Mouse (Mus musculus): ENCODE measurements at regions not wholly inside any gene's neighbourhood (a gene's known extent, or its start where the extent isn't known, plus 50 kb on each side); places are given as distances from the start of the nearest gene placed in this dataset.

DNA sequence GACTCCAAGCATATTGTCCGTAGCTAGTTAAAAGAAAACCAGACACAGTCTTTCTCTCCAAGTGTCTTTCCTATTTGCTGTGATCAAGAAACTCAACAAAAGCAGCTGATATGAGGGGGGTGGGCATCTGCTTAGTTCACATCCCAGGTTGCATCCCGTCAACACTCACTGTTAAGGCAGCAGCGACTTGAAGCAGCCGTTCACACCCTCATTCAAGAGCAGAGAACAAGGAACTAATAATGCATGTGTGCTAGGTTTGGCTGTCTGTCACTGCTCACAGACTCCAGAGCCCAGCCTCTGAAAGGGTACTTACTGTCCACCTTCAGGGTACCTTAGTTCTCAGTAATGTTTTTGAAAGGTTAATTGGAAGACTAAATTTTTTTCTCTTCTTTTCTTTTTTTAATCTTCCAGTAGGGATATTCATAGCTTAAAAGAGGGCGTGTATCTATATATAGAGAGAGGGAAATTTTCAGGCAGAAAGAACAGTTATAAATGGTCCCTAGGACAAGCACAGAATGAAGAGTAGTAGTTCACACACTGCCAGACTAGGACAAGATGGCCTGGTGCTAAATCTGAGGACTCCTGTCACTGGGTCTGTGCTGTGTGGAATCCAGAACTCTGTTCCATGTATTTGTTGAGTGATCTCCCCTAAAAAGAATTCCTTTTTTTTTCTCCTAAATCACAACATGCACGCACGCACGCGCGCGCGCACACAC lies 199.1 kb upstream of the BB014433 start:
- 81% methylated on average over 12 of the region's 12 CpGs for WGBS
- ATAC-seq (ENCODE audit: extremely low read depth, insufficient number of reproducible peaks, low FRiP score, low TSS enrichment) = no peak

DNA sequence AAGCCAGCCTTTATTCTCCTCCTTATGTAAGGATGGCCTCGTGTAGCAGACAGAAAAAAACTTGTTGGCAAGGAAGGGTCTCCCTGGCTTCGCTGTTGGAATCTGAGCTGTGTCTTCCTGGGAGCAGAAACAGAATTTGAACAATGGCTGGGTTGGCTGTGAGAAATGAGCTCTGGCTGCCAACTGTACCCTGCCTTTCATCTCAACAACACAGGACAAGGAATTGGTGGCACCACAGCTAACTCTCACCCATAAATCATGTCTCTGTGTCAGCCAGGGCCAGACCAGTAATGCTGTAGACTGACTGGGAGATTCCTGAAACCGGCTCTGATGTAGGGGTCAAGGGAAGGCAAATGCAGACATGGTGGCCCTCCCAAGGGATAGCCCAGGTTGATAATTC lies 189.5 kb upstream of the BB014433 start:
- H3K27me3 ChIP-seq (replicated peaks) = no peaks in the 10 kb centered on the region
- H3K4me2 ChIP-seq = no peak overlapping the region
- H3K9me3 ChIP-seq = no peaks in the 10 kb centered on the region
- 63% methylated on average over 3 of the region's 3 CpGs for WGBS
- H3K36me3 ChIP-seq = no peaks in the 10 kb centered on the region
- no peak overlapping the region for H3K4me3 ChIP-seq
- peaks cover 10% of the 10 kb centered on the region for H3K4me1 ChIP-seq
- no peak overlapping the region for H3K27ac ChIP-seq (replicated peaks)
- ATAC-seq (ENCODE audit: extremely low read depth, insufficient number of reproducible peaks, low FRiP score, low TSS enrichment) = no peak
- no peak overlapping the region for H3K9ac ChIP-seq

More for the DNA sequence above, 199.1 kb upstream of the BB014433 start:
- Histone ChIP-seq H3K4me2 (no peak overlapping the region), H3K27me3 (replicated peaks) (no peaks in the 10 kb centered on the region; the same call in 1 of the 2 replicates), H3K36me3 (no peaks in the 10 kb centered on the region), H3K9me3 (no peaks in the 10 kb centered on the region), H3K4me3 (no peak overlapping the region), H3K27ac (replicated peaks) (no peak overlapping the region), H3K4me1 (no peaks in the 10 kb centered on the region), H3K9ac (no peak overlapping the region)

DNA sequence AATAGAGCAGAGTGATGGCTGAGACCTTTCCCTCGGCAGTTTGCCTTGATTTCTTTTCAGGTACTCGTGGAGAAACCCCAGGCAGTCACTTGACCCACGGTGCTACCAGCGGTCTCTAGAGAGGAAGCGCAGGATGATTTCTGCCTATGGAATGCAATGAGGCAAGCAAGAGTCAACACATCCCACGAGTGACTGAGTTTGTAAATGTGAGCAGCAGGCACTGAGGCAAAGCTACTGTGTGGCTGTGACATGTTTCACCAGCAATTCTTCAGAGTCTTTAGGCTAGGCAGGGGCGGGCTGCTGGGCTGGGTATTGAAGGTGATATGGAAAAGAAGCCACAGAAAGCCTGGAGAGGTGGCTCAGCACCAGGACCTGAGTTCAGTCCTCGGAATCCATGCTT lies 187.4 kb upstream of the BB014433 start:
- 46% methylated on average over 8 of the region's 8 CpGs for WGBS
- no peak for ATAC-seq (ENCODE audit: extremely low read depth, insufficient number of reproducible peaks, low FRiP score, low TSS enrichment)

DNA sequence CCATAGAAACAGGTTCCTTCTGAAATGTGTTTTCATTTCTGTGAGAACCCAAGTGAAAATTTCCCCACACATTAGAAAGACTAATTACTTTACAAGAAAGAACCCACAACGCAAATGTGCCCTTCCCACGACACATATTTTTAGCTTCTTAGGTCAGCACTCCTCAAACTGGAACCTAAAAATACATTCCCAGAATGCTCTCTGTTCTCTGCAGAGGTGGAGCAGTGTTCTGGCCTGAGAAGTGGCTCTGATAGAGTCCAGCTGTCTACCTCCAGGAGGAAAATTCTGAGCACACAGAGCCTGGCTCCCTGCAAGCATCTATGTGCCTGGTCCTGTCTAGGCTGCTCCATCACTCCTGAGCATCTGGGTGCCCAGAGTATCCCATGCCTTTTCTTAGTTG lies 184.3 kb upstream of the BB014433 start:
- Histone ChIP-seq H3K4me2 (no peak overlapping the region), H3K27me3 (replicated peaks) (no peaks in the 10 kb centered on the region), H3K4me1 (peaks cover 22% of the 10 kb centered on the region), H3K4me3 (no peak overlapping the region), H3K36me3 (no peaks in the 10 kb centered on the region), H3K27ac (replicated peaks) (peak overlapping the region; percentile 58; the same call in 1 of the 2 replicates), H3K9me3 (no peaks in the 10 kb centered on the region), H3K9ac (no peak overlapping the region)
- WGBS = 22% methylated on average over 2 of the region's 2 CpGs
- ATAC-seq (ENCODE audit: extremely low read depth, insufficient number of reproducible peaks, low FRiP score, low TSS enrichment) = peak; percentile 17; the same call in 1 of the 2 replicates

More for the DNA sequence above, 187.4 kb upstream of the BB014433 start:
- H3K4me3 ChIP-seq = no peak overlapping the region
- no peaks in the 10 kb centered on the region for H3K27me3 ChIP-seq (replicated peaks)
- H3K9me3 ChIP-seq = no peaks in the 10 kb centered on the region
- no peak overlapping the region for H3K9ac ChIP-seq
- H3K4me2 ChIP-seq = no peak overlapping the region
- H3K36me3 ChIP-seq = no peaks in the 10 kb centered on the region
- H3K27ac ChIP-seq (replicated peaks) = no peak overlapping the region
- peaks cover 22% of the 10 kb centered on the region for H3K4me1 ChIP-seq

DNA sequence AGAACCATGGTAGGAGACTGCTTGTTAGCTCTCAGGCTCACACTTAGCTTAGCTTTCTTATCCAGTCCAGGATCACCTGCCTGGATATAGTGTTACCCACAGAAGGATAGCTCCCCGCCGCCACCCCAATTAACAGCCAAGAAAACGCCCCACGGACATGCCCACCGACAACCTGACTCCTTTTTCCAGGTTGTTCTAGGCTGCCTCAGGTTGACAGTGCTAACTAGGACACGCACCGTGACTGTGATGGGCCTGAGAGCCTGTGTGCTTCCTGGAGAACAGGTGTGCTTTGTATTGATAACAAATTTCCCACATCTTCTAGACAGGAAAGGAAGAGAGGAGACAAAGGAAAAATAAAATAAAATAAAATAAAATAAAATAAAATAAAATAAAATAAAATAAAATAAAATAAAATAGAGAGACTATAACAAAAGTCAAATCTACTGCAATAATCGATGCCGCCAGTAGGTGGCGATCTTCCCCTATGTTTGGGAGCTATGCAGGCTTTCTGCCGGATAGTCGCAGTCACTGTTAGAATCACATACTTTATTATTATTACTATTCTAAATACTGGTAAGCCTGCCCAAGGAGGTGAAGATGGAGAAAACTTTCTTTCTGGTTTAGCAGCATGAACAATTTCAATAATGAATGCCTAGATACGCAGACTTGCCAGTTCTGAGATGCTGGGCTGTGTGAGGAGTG lies 175.5 kb upstream of the BB014433 start:
- Histone ChIP-seq H3K9ac (no peak overlapping the region), H3K4me2 (no peak overlapping the region), H3K4me1 (no peaks in the 10 kb centered on the region), H3K27me3 (replicated peaks) (no peaks in the 10 kb centered on the region), H3K9me3 (no peaks in the 10 kb centered on the region), H3K36me3 (no peaks in the 10 kb centered on the region), H3K4me3 (no peak overlapping the region), H3K27ac (replicated peaks) (no peak overlapping the region)
- no peak for ATAC-seq (ENCODE audit: extremely low read depth, insufficient number of reproducible peaks, low FRiP score, low TSS enrichment)
- WGBS = 41% methylated on average over 13 of the region's 13 CpGs

DNA sequence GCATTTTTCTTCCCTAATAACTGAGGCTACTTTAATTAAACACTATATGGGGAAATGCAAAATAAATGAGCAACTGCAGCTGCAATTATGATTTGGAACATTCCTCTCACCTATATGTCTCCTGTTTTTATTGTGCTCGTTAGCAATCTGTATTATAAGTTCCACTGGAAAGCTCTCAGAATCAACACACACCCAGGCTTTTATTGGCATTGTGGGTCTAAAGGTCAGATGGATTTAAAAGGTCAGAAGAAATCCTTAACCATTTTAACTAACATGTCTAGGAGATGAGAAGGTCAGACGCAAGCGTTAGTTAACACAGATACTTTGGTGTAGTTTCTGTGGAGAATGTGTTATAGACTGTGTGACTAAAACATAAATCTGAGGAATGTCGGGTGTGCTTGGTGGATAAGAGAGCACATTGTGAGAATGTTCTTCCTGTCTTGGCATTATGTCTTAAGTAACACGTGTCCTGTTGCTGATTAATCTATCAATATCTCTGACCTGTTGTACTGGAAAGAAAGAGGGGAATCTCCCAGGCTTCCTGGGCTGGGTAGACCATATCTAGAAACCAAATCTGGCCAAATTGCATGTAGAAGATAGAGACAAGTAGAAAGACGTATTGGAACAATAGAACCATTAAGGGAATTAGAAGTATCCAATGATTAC lies 164.1 kb upstream of the BB014433 start:
- Histone ChIP-seq H3K36me3 (no peaks in the 10 kb centered on the region), H3K9me3 (no peaks in the 10 kb centered on the region), H3K27ac (replicated peaks) (no peak overlapping the region), H3K9ac (no peak overlapping the region), H3K4me3 (no peak overlapping the region), H3K4me2 (no peak overlapping the region), H3K4me1 (no peaks in the 10 kb centered on the region), H3K27me3 (replicated peaks) (no peaks in the 10 kb centered on the region)
- ATAC-seq (ENCODE audit: extremely low read depth, insufficient number of reproducible peaks, low FRiP score, low TSS enrichment) = no peak
- WGBS = 65% methylated on average over 6 of the region's 6 CpGs

DNA sequence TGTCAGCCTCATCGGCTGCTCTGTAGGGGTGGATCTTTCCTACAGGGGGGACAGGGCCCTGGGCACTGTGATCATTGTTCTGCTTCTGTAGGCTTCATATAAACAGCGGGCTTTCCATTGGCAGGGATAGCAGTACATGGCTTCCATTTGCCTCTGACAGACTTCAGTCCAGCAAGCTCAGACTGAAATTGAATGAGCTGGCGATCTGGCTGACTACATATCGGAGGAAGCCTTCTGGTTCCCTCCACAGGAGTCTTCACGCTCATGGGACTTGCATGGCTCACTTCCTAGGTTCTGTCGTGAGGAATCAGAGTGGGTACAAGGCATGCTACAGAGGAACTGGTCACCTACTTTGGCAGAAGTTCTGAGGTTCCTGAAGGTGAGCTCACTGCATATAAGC lies 155.7 kb upstream of the BB014433 start:
- 78% methylated on average over 6 of the region's 6 CpGs for WGBS
- Histone ChIP-seq H3K36me3 (no peaks in the 10 kb centered on the region), H3K27me3 (replicated peaks) (no peaks in the 10 kb centered on the region), H3K9ac (no peak overlapping the region), H3K4me2 (no peak overlapping the region), H3K4me3 (no peak overlapping the region), H3K4me1 (no peaks in the 10 kb centered on the region), H3K9me3 (no peaks in the 10 kb centered on the region), H3K27ac (replicated peaks) (no peak overlapping the region)
- no peak for ATAC-seq (ENCODE audit: extremely low read depth, insufficient number of reproducible peaks, low FRiP score, low TSS enrichment)

DNA sequence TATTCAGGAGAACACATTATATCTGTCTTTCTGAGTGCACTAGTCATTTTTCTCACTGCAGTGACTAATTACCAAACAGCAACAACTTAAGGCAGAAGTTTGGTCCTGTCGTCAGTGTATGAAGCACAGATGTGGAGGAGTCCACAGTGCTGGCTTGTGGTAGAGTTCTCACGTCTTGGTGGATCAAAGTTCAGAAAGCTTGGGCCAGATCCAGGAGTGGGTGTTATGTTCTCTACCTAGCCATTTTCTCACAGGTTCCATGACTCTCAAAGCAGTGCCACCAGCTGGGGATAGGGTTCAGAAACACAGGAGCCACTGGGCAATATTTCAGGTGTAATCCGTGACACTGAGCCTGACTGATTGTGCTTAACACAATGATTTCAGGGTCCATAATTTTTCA lies 144.8 kb upstream of the BB014433 start:
- no peak overlapping the region for H3K4me3 ChIP-seq
- no peaks in the 10 kb centered on the region for H3K9me3 ChIP-seq
- 70% methylated on average over 3 of the region's 3 CpGs for WGBS
- no peaks in the 10 kb centered on the region for H3K36me3 ChIP-seq
- no peak overlapping the region for H3K27ac ChIP-seq (replicated peaks)
- no peaks in the 10 kb centered on the region for H3K27me3 ChIP-seq (replicated peaks)
- H3K4me1 ChIP-seq = no peaks in the 10 kb centered on the region
- ATAC-seq (ENCODE audit: extremely low read depth, insufficient number of reproducible peaks, low FRiP score, low TSS enrichment) = no peak
- no peak overlapping the region for H3K9ac ChIP-seq
- H3K4me2 ChIP-seq = no peak overlapping the region

DNA sequence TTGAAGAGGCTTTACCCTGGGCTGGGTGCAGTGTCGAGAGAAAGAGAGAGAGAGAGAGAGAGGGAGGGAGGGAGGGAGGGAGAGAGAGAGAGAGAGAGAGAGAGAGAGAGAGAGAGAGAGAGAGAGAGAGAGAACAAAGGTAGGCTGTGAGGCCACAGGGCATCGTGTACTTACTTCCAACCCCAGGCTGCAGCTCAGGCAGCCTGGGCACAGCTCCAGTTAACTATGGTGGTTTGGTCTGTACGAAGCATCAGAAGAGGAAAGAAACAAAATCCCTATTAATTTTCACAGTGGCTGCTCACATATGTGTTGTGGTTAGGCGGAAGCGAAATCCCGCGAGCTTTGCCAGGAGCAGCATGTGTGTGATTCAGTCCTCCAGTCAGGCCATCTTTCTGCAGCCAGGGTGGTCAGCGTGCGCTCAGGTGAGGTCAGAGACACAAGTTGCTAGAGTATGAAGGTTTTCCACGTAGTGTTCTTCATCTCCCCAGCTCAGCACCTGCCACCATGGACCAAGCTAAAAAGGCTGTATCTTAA lies 143.3 kb upstream of the BB014433 start:
- Histone ChIP-seq H3K4me1 (no peaks in the 10 kb centered on the region), H3K9ac (no peak overlapping the region), H3K36me3 (no peaks in the 10 kb centered on the region), H3K9me3 (no peaks in the 10 kb centered on the region), H3K27me3 (replicated peaks) (no peaks in the 10 kb centered on the region), H3K4me3 (no peak overlapping the region), H3K4me2 (no peak overlapping the region), H3K27ac (replicated peaks) (no peak overlapping the region)
- WGBS = 62% methylated on average over 9 of the region's 10 CpGs
- no peak for ATAC-seq (ENCODE audit: extremely low read depth, insufficient number of reproducible peaks, low FRiP score, low TSS enrichment)

All from heart, embryonic 13.5 days (tissue).